Mouse (Mus musculus): ENCODE measurements around the gene Ahdc1. TPM values are rescaled to one million over a fixed set of nuclear protein-coding genes. Genes with fewer than 3 reads are reported as not detected.

Gene Ahdc1
- total RNA-seq, 4 experiments from 2014 or later, result 99.1 to 116 (median 106) TPM

GRCm38 (mm10) chr4:133016677-133017415 lies 5.8 kb downstream of the Ahdc1 start:
- DNase-seq (ENCODE audit: low spot score in 2 of 2), result no peak

GRCm38 (mm10) chr4:133017597-133018262 lies 6.7 kb downstream of the Ahdc1 start:
- DNase-seq (ENCODE audit: low spot score in 2 of 2), result peak in 1 of 2 experiments; percentile 73

GRCm38 (mm10) chr4:133018263-133018798 lies 7.3 kb downstream of the Ahdc1 start:
- DNase-seq (ENCODE audit: low spot score in 2 of 2), result no peak

- DNase-seq (ENCODE audit: low spot score in 2 of 2), result no peak
Measured at GRCm38 (mm10) chr4:133020721-133021120, 9.7 kb downstream of the Ahdc1 start.

- DNase-seq (ENCODE audit: low spot score in 2 of 2), result no peak
Measured at GRCm38 (mm10) chr4:133021181-133021671, 10.2 kb downstream of the Ahdc1 start.

GRCm38 (mm10) chr4:133022217-133022616 lies 11.2 kb downstream of the Ahdc1 start:
- DNase-seq (ENCODE audit: low spot score in 2 of 2), result no peak

- DNase-seq (ENCODE audit: low spot score in 2 of 2), result no peak
Measured at GRCm38 (mm10) chr4:133022954-133023635, 12.0 kb downstream of the Ahdc1 start.

GRCm38 (mm10) chr4:133023636-133024035 lies 12.6 kb downstream of the Ahdc1 start:
- no peak for DNase-seq (ENCODE audit: low spot score in 2 of 2)

- DNase-seq (ENCODE audit: low spot score in 2 of 2), result no peak
Measured at GRCm38 (mm10) chr4:133024404-133024803, 13.3 kb downstream of the Ahdc1 start.

- no peak for DNase-seq (ENCODE audit: low spot score in 2 of 2)
Measured at GRCm38 (mm10) chr4:133024969-133025685, 14.1 kb downstream of the Ahdc1 start.

- no peak for DNase-seq (ENCODE audit: low spot score in 2 of 2)
Measured at GRCm38 (mm10) chr4:133026272-133026671, 15.2 kb downstream of the Ahdc1 start.

- DNase-seq (ENCODE audit: low spot score in 2 of 2), result no peak
Measured at GRCm38 (mm10) chr4:133026826-133027375, 15.8 kb downstream of the Ahdc1 start.

- no peak for DNase-seq (ENCODE audit: low spot score in 2 of 2)
Measured at GRCm38 (mm10) chr4:133027721-133028120, 16.7 kb downstream of the Ahdc1 start.

GRCm38 (mm10) chr4:133028193-133028592 lies 17.1 kb downstream of the Ahdc1 start:
- no peak for DNase-seq (ENCODE audit: low spot score in 2 of 2)

- DNase-seq (ENCODE audit: low spot score in 2 of 2), result no peak
Measured at GRCm38 (mm10) chr4:133028875-133029274, 17.8 kb downstream of the Ahdc1 start.

GRCm38 (mm10) chr4:133032410-133033095 lies 21.5 kb downstream of the Ahdc1 start:
- DNase-seq (ENCODE audit: low spot score in 2 of 2), result no peak

GRCm38 (mm10) chr4:133034478-133034877 lies 23.4 kb downstream of the Ahdc1 start:
- DNase-seq (ENCODE audit: low spot score in 2 of 2), result no peak

GRCm38 (mm10) chr4:133035446-133035845 lies 24.4 kb downstream of the Ahdc1 start:
- no peak for DNase-seq (ENCODE audit: low spot score in 2 of 2)

GRCm38 (mm10) chr4:133035946-133036345 lies 24.9 kb downstream of the Ahdc1 start:
- DNase-seq (ENCODE audit: low spot score in 2 of 2), result no peak

- no peak for DNase-seq (ENCODE audit: low spot score in 2 of 2)
Measured at GRCm38 (mm10) chr4:133037293-133037692, 26.2 kb downstream of the Ahdc1 start.
